Mouse (Mus musculus) C2C12 (cell line): Measurements from ENCODE around the gene Tnf. TPM values are rescaled to one million over a fixed set of nuclear protein-coding genes. Genes with fewer than 3 reads are reported as not detected.

Experiments
- H3K27me3 ChIP-seq: one replicate; pipeline ENCODE4 v1.6.1; 2011; ENCODE audit not compliant: control insufficient read depth, insufficient read depth, insufficient read length
- H3K36me3 ChIP-seq: one replicate; pipeline ENCODE4 v1.6.1; 2011; ENCODE audit not compliant: control insufficient read depth, insufficient read depth
- H3K4me3 ChIP-seq: one replicate; pipeline ENCODE4 v1.5.1; 2011; ENCODE audit warnings: mild to moderate bottlenecking, control low read depth; ENCODE audit not compliant: poor library complexity, insufficient read depth, severe bottlenecking
- H3K79me2 ChIP-seq: one replicate; pipeline ENCODE4 v1.6.1; 2011; ENCODE audit not compliant: control insufficient read depth, insufficient read depth
- H3K79me3 ChIP-seq: one replicate; pipeline ENCODE4 v1.6.1; 2011; ENCODE audit warnings: low read depth, control low read depth
- H3ac ChIP-seq: one replicate; pipeline ENCODE3; 2011; ENCODE audit warnings: low read depth; ENCODE audit not compliant: control insufficient read depth, insufficient read length
- CEBPB ChIP-seq: IDR thresholded peaks from one replicate; pipeline ENCODE4 v1.6.1; 2011; ENCODE audit warnings: low read depth, mild to moderate bottlenecking, control low read depth, moderate library complexity
- CTCF ChIP-seq: IDR thresholded peaks from one replicate; pipeline ENCODE4 v1.5.1; 2011; ENCODE audit not compliant: control insufficient read depth, insufficient read depth, insufficient read length
- FOSL1 ChIP-seq: IDR thresholded peaks from one replicate; pipeline ENCODE4 v1.8.0; 2011; ENCODE audit warnings: mild to moderate bottlenecking, low read length; ENCODE audit not compliant: poor library complexity, insufficient read depth, severe bottlenecking
- MAX ChIP-seq: IDR thresholded peaks from one replicate; pipeline ENCODE4 v1.6.1; 2011; ENCODE audit warnings: mild to moderate bottlenecking, control low read depth
- MYOD1 ChIP-seq: IDR thresholded peaks from one replicate; pipeline ENCODE4 v1.6.1; 2011; ENCODE audit warnings: low read depth; ENCODE audit not compliant: control insufficient read depth, insufficient read length
- MYOG ChIP-seq: IDR thresholded peaks from one replicate; pipeline ENCODE4 v1.6.1; 2011; ENCODE audit not compliant: control insufficient read depth, insufficient read length; ENCODE audit errors: extremely low read depth
- USF1 ChIP-seq: IDR thresholded peaks from one replicate; pipeline ENCODE4 v1.6.1; 2011; ENCODE audit warnings: low read depth, mild to moderate bottlenecking, control low read depth, moderate library complexity
- polyA plus RNA-seq: library from polyadenylated mRNA; unstranded; fragments of >200 nt; fragmentation: generic; extraction: Trizol; gene quantifications from one replicate; pipeline ENCODE4 v1.2.1, GENCODE M21; 2012; ENCODE audit warnings: missing spikeins

Gene Tnf
- polyA plus RNA-seq, 1 experiment: not detected

GRCm38 (mm10) chr17:35174201-35174977, 27.4 kb downstream of the Tnf start:
- H3ac ChIP-seq: no peak overlapping the region
- H3K4me3 ChIP-seq: no peak overlapping the region
- no peaks in the 10 kb centered on the region for H3K27me3 ChIP-seq
- TF ChIP-seq CEBPB (no peak), MYOD1 (no peak), FOSL1 (no peak), MYOG (no peak)
- no peaks in the 10 kb centered on the region for H3K79me2 ChIP-seq
- H3K36me3 ChIP-seq: no peaks in the 10 kb centered on the region
- no peaks in the 10 kb centered on the region for H3K79me3 ChIP-seq

- H3K79me2 ChIP-seq: no peaks in the 10 kb centered on the region
- no peak overlapping the region for H3ac ChIP-seq
- H3K79me3 ChIP-seq: no peaks in the 10 kb centered on the region
- TF ChIP-seq MYOD1: no peak
- TF ChIP-seq MAX: no peak
- H3K4me3 ChIP-seq: no peak overlapping the region
- H3K27me3 ChIP-seq: no peaks in the 10 kb centered on the region
- no peaks in the 10 kb centered on the region for H3K36me3 ChIP-seq
These were observed 28.5 kb downstream of the Tnf start for GRCm38 (mm10) chr17:35173329-35173728.

- Histone ChIP-seq H3K27me3 (no peaks in the 10 kb centered on the region), H3K79me3 (no peaks in the 10 kb centered on the region), H3K4me3 (no peak overlapping the region), H3ac (no peak overlapping the region), H3K79me2 (no peaks in the 10 kb centered on the region), H3K36me3 (no peaks in the 10 kb centered on the region)
- TF ChIP-seq MAX: no peak
- no peak for TF ChIP-seq CTCF
These were observed 29.2 kb downstream of the Tnf start for GRCm38 (mm10) chr17:35172445-35173234.

GRCm38 (mm10) chr17:35168541-35169207, 33.1 kb downstream of the Tnf start:
- H3K36me3 ChIP-seq: peaks cover 5% of the 10 kb centered on the region
- no peak overlapping the region for H3K4me3 ChIP-seq
- no peak overlapping the region for H3ac ChIP-seq
- TF ChIP-seq CEBPB (no peak), FOSL1 (no peak), MYOG (no peak)
- H3K27me3 ChIP-seq: no peaks in the 10 kb centered on the region
- H3K79me3 ChIP-seq: peaks cover 7% of the 10 kb centered on the region
- H3K79me2 ChIP-seq: peaks cover 23% of the 10 kb centered on the region

GRCm38 (mm10) chr17:35167794-35168193, 34.0 kb downstream of the Tnf start:
- Histone ChIP-seq H3ac (no peak overlapping the region), H3K4me3 (no peak overlapping the region), H3K36me3 (peaks cover 6% of the 10 kb centered on the region), H3K27me3 (no peaks in the 10 kb centered on the region), H3K79me3 (peaks cover 16% of the 10 kb centered on the region), H3K79me2 (peaks cover 32% of the 10 kb centered on the region)
- TF ChIP-seq CTCF (no peak), MAX (no peak), CEBPB (no peak), USF1 (no peak), FOSL1 (no peak), MYOG (no peak), MYOD1 (no peak)
